Mouse (Mus musculus) layer of hippocampus, postnatal 25 days (tissue): ENCODE measurements around the gene Efna5. TPM values are rescaled to one million over a fixed set of nuclear protein-coding genes. Genes with fewer than 3 reads are reported as not detected.
A peak's percentile ranks its signal among the peaks of the same experiment; 100 is the strongest.

Experiments used
- DNase-seq, 2 experiments: peaks; one replicate each; pipeline ENCODE4 v3.0.0; 2022; ENCODE audit warnings: mixed read lengths in 2 of 2, low spot score in 1 of 2; ENCODE audit errors: extremely low spot score in 1 of 2
- total RNA-seq, 2 experiments: library from RNA; stranded (reverse); gene quantifications; 2 replicates each; pipeline ENCODE4 v1.2.3; 2021

The Efna5 gene
- total RNA-seq, 2 experiments from 2014 or later: 6.9 to 7.2 TPM

DNA sequence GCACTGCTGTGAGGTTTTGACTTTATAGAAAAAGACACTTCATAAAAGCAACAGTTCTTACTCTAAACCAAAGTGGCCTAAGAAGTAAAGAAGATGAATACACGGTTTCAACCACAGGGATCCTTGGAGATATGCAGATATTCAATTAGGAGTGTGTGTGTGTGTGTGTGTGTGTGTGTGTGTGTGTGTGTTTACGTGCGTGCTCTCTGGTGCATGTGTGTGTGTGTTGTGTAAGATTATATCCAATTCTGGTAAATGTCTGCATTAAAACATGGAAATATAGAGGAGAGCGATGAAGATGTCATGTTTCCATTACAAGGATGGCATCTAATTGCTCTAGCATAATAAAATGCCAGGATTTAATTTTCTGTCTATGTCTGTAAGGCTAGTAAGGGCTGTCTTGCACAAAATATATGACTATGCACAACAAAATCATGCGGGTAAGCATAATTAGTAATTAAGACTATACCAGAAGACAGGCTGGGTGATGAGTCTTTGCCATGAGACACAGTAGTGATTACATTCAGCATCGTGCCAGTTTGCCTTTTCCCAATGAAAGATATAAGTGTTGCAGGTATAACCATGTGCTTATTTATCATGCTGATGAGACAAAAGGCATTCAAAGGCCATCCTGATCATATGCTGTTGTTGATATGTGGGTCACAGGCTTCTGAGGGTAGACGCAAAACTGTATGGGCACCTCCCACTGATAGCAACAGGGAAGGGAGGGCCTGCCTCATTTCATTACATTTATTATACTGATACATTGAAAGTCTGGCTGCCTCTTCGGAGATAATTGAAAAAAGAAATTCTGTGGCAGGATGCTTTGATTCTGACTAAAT is 256.1 kb downstream of the Efna5 start:
- no peak for DNase-seq

DNA sequence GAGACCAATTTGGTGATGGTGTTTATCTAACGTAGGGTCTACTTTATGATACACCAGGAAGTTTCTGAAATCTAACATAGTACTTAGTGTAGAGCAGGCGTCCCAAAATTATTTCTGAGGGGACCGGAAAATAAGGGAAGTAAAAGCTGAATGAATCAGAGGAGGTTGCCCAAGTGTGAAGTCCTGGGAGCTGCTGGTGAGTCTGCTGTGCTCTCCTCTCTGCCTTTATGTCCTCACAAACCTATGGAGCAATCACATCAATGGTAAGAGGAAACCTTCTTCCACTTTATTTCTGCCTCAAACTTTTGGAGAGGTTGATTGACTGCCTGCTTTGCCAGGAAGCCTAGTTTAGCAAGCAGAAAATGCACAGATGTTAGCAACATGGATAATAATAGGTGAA is 257.9 kb downstream of the Efna5 start:
- no peak for DNase-seq

DNA sequence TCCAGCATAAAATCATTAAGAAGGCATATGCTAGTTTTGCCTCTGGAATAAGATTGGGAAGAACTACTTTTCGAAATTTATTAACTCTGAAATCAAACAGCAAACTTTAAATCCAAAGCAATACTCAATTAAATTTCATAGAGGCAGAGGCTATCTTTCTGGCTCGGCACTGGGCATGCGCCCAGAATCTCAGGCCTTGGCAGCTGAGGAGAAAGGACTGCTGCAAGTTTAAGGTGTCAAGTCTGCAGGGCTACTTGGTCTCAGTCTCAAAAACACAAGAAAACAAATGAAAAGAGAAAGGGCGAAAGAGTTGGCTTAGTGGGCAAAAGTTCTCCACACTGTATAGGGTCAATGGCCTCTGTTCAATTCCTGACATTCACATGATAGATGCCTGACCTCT is 258.6 kb downstream of the Efna5 start:
- no peak for DNase-seq

DNA sequence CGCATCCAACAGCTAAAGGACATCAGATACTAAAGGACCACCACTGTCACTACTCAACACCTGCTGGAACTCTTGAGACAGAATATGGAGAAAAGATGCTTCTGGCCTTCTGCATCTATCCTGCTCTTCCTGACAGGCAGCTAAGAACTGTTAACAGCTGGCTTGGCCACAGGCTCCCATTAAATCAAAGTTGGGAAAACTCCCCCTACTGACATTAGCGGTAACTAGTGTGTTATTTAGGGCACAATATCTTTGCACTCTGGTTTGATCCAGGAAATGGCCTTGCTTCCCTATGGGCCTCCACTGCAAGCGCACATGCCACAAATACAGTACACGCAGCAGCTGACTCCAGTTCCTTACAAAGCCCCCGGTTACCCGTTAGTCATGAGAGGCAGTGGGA is 266.0 kb downstream of the Efna5 start:
- no peak for DNase-seq

DNA sequence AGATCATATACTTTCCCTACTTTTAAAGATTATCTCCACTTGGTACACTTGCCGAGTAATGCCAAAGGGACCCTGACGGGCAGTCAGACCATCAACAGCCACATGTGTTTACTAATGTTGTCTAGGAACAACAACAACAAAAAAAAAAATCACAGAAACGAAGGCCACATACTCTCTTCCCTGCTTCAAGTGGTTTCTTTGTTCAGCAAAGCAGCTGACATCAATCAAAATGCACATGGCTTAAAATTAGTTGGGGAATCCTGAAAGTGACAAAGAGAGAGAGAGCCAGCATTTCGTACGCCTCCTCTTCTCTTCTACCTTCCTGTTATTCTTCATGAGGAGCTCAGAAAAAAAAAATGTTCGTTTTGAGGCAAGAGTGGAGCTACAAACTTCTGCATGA is 266.4 kb downstream of the Efna5 start:
- DNase-seq: no peak

DNA sequence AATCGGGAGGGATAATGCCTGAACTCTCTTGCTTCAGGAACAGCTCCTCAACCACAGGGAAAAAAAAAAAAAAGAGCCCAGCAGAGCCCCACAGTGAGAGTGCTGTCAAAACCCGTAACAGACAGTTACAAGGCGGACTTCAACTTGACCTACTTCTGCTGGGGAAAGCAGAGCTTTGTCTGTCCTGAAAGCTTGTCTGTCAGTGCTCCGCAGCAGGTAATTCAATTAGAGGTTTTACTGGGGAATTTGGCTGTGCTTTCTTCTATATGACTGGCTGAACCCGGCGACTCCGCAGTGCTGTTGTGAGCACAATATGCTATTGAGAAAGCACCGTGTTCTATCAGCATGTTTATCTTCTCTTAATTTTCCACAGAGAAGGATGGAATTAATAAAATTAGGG is 266.9 kb downstream of the Efna5 start:
- no peak for DNase-seq

DNA sequence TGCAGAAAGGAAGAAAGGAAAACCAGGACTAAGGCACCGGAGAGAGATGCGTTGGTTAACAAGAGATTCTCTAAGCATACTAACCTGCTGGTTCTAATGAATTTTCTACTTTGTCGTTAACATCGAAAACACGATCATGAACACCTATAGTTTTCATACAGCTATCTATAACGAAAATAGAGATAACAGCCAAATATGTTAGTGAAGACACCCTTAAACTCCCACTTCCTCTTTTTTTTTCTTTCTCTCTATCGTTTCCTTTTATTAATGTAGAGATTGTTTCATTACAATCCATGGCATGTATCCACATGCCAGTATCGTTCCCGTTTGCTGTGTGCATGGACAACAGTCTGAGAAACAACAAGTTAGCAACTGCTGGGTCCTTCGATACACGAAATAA is 267.9 kb downstream of the Efna5 start:
- no peak for DNase-seq

DNA sequence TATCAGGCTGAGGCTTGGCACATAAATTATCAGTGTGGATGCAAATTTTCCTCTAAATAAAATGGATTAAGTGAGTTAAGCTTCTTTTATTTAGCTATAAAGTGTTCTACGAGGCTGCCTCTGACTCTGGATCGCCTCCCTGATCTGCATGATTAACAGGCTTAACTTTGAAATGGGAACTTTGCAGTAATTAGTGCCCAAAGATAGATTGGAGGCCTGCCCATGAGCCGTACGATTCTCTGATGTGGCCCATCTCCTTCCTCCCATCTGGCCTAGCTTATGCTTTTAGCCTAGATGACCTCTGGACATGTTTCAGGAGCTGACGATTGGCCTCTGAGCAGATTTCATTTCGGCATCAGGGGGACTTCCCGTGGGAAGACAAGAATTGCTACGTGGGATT is 273.0 kb downstream of the Efna5 start:
- no peak for DNase-seq

DNA sequence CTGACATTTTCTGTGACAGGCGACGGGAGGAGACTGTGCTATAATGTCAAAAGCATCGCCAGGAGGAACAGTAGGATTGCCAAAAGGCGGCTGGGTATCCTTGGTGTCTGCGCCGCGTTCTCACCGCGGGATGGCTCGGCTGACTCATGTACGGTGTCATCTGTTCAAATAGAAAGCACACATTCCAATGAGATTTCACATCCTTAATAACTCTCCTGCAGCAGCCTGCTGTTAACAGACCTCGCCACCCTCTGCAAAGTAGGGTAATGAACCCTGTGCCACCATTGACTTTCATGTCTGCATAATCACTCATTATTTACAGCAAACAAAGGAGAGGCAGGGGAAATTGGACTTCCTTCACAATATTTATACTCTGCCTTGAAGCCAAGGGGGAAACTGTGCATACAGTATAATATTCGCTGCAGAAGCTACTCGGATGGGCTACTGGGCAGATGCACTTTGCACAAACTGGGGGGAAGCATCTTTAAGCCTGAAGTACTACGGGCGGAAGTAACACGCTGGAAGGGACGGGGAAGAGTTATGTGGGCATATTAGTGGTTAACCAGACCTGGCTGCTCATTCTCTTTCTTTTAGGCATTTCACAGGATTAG is 273.7 kb downstream of the Efna5 start:
- DNase-seq: peak in 1 of 2 experiments; percentile 31

DNA sequence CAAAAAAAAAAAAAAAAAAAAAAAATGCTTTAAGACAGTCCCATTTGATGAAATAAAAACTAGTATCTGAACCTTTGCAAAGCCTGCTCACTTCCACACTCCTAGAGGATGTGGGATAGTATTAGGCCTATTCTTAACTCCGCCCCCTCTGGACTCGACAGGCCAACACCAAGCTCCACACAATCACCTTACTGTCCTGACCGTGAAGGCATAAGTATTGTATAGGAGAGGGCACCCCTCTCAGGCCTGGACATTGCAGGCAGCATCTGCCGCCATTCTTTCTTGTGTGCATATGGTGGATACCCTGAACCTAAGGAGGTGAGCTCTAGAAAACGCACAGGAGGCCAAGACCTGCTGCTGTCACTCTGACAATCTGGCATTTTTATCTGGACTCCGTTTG is 274.4 kb downstream of the Efna5 start:
- no peak for DNase-seq

DNA sequence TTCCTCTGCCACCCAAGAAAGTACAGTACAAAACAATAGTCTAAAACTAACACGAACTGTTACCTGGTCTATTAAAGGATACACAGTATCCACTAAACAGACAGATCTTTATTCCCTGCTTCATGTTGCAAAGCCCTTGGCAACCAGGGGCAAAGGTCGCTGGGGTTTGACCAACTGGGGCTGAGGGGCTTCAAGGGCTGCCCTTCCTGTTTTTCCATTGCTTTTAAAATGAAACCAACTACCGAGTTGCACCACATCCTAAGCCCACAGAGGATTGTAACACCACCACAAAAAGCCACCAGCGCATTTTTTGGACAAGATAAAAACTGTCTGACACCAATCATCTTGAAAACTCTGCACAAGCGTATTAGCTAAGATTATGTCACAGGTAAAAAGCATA is 276.8 kb downstream of the Efna5 start:
- DNase-seq: no peak

DNA sequence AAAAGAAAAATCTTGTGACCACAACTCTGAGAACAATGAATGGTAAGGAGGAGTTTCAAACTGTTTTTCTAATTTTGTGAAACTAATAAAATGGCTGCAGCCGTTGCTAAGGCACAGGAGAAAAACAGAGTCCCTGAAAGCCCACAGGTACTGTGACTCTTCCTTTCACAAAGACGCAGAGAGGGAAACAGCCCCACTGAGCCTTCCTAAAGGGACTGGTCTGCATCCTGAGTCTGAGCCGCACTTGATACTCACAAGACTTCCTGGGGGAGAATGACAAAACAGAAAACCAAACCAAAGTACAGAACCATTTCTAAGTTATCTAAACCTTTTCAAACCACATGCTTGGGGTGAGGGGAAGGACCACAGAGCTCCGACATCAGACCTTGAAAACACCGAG is 277.5 kb downstream of the Efna5 start:
- no peak for DNase-seq

DNA sequence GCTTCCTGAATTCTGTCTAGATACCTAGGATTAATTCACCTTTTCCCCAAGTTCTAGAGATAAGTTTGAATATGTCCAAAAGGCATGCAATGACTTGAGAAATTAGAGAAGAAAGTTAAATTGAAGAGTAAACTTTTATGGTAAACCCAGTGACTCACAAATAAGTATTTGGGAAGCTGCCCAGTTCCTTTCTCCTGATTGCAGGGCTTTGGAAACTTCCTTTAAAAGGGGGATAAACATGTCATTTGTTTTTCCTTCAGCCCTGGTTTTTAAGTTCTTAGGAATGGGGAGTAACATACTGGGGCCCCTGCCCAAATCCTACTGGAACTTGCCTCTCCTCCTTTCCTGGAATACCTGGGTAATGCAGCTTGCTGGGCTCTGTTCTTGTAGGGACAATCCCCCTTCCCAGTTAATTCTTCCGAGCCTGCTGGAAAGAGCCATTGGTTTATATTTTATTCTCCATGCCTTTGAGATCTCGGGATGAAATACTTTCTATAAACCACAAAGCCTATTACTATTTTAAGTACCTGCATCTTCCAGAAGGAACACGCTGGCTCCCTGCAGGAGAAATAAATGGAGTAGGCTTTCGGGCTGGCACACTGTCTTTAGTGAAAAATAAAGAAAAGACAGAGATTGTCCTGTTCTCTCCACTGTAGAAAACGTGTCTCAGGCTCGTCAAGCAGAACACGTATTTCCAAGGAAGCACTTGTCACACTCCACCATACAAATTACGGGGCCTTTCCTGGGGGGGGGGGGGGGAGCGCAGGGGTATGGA is 282.2 kb downstream of the Efna5 start:
- DNase-seq: no peak

DNA sequence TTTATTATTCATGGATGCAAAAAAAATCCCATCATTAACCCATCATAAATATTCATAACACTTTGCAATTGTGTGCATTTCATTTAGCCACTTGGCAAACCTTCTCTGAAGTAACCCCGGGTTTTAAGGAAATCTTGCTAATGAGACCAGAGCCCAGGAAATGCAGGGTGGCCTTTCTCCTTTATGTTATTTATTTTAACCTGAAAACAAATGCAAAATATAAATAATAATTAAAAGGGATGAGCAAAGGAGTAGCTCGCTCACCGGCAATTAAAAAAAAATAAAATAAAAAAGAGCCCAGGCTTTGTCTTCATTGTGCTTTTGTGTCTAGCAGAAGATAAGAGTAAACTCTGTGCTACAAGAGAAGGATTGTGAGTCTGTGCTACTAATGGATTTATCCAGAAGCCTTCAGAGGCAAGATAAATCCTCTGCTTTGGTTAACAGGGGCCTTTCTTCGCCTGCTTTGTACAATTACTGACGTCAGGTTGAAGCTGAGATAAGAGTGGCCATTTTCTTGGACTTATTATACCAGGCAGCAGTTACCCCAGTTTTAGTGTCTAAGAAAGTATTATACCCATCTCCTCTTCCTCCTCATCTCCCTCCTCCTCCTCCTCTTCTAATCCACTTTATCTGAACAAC is 288.6 kb downstream of the Efna5 start:
- no peak for DNase-seq

DNA sequence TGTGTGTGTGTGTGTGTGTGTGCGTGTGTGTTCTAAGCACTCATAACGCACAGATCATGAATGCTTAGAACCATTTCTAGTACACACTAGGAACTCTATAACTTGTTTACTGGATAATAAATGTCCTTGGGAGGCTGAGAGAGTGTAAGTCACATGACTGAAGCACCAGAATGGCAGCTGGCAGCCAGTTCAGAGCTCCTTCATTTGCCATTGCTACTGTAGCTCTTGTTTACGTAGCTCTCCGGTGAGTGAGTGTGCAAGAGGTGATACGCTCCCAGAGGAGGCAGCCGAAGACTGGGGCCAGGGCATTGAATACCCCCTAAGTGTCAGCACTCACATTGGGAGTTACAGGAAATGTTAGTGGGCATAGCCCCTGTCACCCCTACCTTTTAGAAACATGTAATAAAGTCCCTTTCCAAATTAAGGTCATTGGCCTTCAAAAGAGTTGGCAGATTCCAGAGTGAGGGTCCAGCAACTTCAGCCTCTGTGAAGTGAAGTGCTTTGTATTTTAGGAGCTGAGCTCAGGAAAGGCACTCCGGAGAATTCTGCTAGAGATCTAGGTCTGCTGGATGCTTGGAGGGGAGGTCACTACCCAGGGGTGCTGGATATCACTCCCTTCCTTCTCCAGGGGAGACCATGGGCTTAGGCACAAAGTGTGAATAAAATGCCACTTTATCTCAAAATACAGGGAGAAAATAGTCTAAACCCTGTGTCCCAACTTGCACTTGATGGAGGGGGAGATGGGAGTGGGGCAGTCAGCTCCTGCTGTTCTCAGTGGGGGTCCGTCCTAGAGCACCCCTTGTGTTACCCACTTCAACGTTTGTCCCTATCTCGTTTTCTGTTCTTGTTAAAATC is 289.3 kb downstream of the Efna5 start:
- no peak for DNase-seq

DNA sequence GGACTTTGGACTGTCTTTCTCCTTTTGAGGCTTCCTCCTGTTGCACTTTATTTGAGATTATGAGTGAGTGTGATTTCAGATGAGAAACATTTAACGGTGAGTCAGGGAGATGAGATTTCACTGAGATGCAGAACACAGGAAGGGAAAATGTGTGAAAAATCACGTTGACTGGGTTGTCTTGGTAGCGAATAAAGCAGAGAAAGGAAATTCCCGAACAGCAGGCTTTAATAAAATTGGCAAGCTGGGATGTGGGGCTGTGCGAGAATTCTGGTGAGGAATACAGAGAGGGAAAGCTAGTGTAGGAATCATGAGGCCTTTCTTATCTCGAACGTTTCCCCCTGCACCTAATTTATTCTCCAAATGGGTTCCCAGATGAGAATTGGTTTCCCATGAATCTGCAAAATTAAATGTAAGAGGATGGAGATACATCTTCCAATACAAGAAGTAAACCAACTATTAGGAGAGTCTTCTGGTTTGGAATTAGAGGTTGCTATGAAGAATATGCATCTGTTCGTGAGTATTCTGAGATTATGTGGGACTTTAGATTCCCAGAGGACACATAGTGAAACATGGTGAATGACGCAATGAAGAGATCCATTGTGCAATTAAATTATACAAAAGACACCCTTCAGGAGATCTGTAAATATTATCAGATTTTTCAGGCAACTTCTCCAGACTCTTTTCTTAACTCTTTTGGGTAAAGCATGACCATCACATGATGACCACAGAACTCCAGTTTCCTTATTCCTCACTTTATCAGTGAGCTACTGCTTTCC is 290.2 kb downstream of the Efna5 start:
- DNase-seq: no peak

DNA sequence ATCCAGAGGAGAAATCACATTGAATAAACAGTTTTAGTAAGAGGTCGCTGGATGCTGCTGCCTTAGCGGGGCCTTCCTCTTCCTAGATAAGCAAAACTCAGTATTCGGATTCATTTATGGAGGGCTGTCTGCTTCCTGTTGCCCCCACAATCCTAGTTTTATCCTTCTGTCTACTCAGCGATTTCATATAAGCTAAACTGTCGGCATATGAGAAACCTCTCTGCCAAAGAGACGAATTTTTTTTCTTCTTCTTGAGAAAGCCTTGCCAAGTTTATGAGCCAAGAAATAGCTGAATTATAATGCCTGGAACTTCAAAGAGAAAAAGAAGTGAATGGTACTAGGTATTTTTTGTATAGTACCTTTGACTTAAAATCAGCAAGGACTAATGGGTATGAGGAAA is 301.0 kb downstream of the Efna5 start:
- DNase-seq: no peak

DNA sequence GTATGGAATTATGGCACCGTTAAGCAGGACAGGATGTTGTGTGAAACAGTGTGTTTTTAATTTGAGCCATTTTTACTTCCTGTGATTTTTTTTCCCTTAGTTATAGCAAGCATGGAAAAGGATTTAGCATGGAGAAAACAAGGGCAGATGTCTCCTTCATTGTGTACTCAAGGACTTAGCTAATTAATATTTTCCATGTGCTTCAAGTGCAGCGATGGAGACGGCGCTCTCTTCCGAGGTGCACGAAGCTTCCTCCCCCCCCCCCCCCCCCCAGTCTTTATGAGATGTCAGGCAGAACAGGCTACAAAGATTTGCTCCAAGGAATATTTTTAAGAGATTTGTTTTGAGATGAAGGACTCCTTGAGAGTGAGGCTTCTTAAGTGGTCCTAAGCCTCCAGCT is 301.5 kb downstream of the Efna5 start:
- DNase-seq: no peak

DNA sequence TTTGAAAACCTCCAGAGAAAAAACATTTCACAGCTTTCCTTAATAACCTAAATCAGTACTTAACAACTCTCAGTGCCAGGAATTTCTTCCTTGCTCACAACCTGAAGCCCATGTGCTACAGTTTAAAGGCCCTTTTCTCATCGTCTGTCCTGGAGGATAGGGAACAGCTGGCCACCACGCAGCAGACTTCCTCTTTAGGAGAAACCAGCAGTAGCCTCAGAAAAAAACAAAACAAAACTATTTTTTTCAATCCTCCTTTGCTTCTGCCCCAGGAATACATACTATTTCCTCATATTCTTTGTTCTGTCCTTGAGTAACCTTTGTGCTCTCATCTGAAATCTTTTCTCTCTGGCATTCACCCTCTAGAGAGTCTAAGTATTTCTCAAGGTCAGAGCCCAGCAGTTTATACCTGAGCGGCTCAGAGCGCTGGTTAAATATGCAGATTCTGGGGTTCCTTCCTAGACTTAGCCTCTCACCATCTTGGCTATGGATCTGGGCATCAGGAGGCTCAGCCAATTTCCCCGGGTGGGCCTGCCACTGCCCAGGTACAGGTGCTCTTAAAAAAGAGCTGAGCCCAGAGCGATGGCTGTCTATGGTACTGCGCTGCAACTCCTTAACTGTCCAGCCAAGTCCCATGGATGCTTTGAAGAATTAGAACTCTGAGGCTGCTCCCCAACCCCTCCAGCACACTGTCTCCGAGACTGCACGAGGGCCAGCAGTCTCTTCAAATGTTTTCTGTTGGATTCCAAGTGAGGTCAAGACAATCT is 306.4 kb downstream of the Efna5 start:
- DNase-seq: no peak
